Mouse (Mus musculus) lung, postnatal 0 days (tissue): Measurements from ENCODE around the gene Mrpl14.

Experiments used
- CTCF ChIP-seq: IDR thresholded peaks from 2 replicates; pipeline ENCODE4 v1.5.1; 2016; ENCODE audit warnings: antibody characterized with exemption, mild to moderate bottlenecking
- EP300 ChIP-seq: IDR thresholded peaks from 2 replicates; pipeline ENCODE4 v1.6.1; 2016; ENCODE audit warnings: antibody characterized with exemption, mild to moderate bottlenecking, control low read depth

DNA sequence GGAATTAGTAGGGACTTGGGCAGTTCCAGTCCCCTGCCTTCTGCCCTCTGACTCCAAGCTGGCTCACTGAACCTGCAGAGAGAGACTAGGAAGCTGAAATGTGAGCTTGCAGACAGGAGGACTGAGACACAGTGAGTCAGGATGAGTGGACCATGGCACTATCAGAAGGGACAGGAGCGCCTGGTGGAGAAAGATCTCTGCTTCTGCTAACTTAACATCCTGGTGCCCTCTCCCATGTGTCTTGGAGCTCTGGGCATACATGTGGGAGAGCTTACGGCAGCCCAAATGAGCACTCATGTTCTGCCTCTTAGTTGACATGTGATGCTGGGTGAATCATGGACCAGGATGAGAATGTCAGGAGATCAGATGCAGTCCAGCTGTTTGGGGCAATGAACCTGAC, 59.5 kb downstream of the Mrpl14 start:
- TF ChIP-seq EP300 (no peak), CTCF (no peak)
